Mouse (Mus musculus) hindbrain, embryonic 14.5 days (tissue): ENCODE data around the gene Cib4. TPM values are rescaled to one million over a fixed set of nuclear protein-coding genes. Genes with fewer than 3 reads are reported as not detected.

Experiments used
- ATAC-seq: fragments of 200-750 bp; cut with Nextera tagmentation; 2 replicates; pipeline ENCODE4 v1.8.0; 2017; ENCODE audit warnings: moderate number of reproducible peaks, mild to moderate bottlenecking, moderate TSS enrichment, moderate library complexity; ENCODE audit not compliant: low FRiP score
- DNase-seq: peaks from one replicate; pipeline ENCODE4 v3.0.0-alpha.2; 2015; ENCODE audit warnings: low spot score
- H3K27ac ChIP-seq: fragments of 300-500 bp; sonication (generic); 2 replicates; pipeline ENCODE4 v1.5.1; 2014; ENCODE audit warnings: mild to moderate bottlenecking, moderate library complexity
- H3K27me3 ChIP-seq: fragments of 300-500 bp; sonication (generic); 2 replicates; pipeline ENCODE4 v1.6.1; 2014; ENCODE audit warnings: mild to moderate bottlenecking, low read length, mixed read lengths; ENCODE audit not compliant: control insufficient read depth, insufficient read depth
- H3K36me3 ChIP-seq: fragments of 300-500 bp; sonication (generic); replicated peaks from 2 replicates; pipeline ENCODE4 v1.6.1; 2014; ENCODE audit not compliant: control insufficient read depth, insufficient read depth
- H3K4me1 ChIP-seq: fragments of 300-500 bp; sonication (generic); replicated peaks from 2 replicates; pipeline ENCODE4 v1.6.1; 2014; ENCODE audit warnings: antibody characterized with exemption, low read length, mixed read lengths; ENCODE audit not compliant: control insufficient read depth, insufficient read depth
- H3K4me2 ChIP-seq: fragments of 300-500 bp; sonication (generic); replicated peaks from 2 replicates; pipeline ENCODE4 v1.6.1; 2014; ENCODE audit warnings: mild to moderate bottlenecking, moderate library complexity
- H3K4me3 ChIP-seq: fragments of 300-500 bp; sonication (generic); replicated peaks from 2 replicates; pipeline ENCODE4 v1.5.1; 2014; ENCODE audit warnings: mild to moderate bottlenecking, low read length
- H3K9ac ChIP-seq: fragments of 300-500 bp; sonication (generic); 2 replicates; pipeline ENCODE4 v1.6.1; 2014
- H3K9me3 ChIP-seq: fragments of 300-500 bp; sonication (generic); 2 replicates; pipeline ENCODE4 v1.6.1; 2016; ENCODE audit warnings: low read length; ENCODE audit not compliant: control insufficient read depth
- WGBS: fragments of 180-500 bp; shearing (Covaris S2); extraction: QIAGEN DNeasy Blood & Tissue Kit; methylation state at CpG from one replicate; pipeline ENCODE4 v1.1.7; 2014; 5-methylcytosine and 5-hydroxymethylcytosine counted together
- polyA plus RNA-seq: library from polyadenylated mRNA; unstranded; fragments of >200 nt; fragmentation: Nextera tagmentation; extraction: Ambion mirVana; gene quantifications from 2 replicates; pipeline ENCODE4 v1.2.1, GENCODE M21; 2014

The Cib4 gene
- not detected in 2 replicates for polyA plus RNA-seq

- DNase-seq (no peak), ATAC-seq (no peak)
- no peaks in the 10 kb centered on the region for H3K4me1 ChIP-seq
- H3K4me3 ChIP-seq, result no peak within 1 kb of the TSS
- H3K9me3 ChIP-seq, result no peaks in the 10 kb centered on the region
- H3K27ac ChIP-seq, result no peak within 1 kb of the TSS
- no peak within 1 kb of the TSS for H3K4me2 ChIP-seq
- WGBS, result 53% methylated on average over 2 of the region's 2 CpGs
- no peaks in the 10 kb centered on the region for H3K36me3 ChIP-seq
- no peak within 1 kb of the TSS for H3K9ac ChIP-seq
- H3K27me3 ChIP-seq, result no peaks in the 10 kb centered on the region
These were observed at the start of gene Cib4 for GRCm38 (mm10) chr5:30545698-30546097. TSS of gene Cib4 (minus strand) at chr5:30545836.

GRCm38 (mm10) chr5:30594953-30595560, 49.4 kb upstream of the Cib4 start:
- Histone ChIP-seq H3K27ac (no peak overlapping the region), H3K27me3 (peaks cover 12% of the 10 kb centered on the region), H3K4me3 (no peak overlapping the region), H3K4me1 (peaks cover 25% of the 10 kb centered on the region; the same call in 1 of the 2 replicates), H3K9me3 (no peaks in the 10 kb centered on the region), H3K4me2 (no peak overlapping the region), H3K9ac (no peak overlapping the region), H3K36me3 (no peaks in the 10 kb centered on the region)
- ATAC-seq (no peak), DNase-seq (no peak)
- WGBS, result 35% methylated on average over 6 of the region's 6 CpGs

- H3K27me3 ChIP-seq, result peaks cover 19% of the 10 kb centered on the region
- DNase-seq (no peak), ATAC-seq (no peak)
- H3K27ac ChIP-seq, result no peak overlapping the region
- H3K4me2 ChIP-seq, result no peak overlapping the region
- peaks cover 33% of the 10 kb centered on the region for H3K4me1 ChIP-seq
- 39% methylated on average over 10 of the region's 10 CpGs for WGBS
- H3K9me3 ChIP-seq, result no peaks in the 10 kb centered on the region
- H3K9ac ChIP-seq, result no peak overlapping the region; the same call in 1 of the 2 replicates
- H3K4me3 ChIP-seq, result no peak overlapping the region
- H3K36me3 ChIP-seq, result no peaks in the 10 kb centered on the region
These were observed 48.3 kb upstream of the Cib4 start for GRCm38 (mm10) chr5:30593811-30594504.

GRCm38 (mm10) chr5:30593360-30593759, 47.7 kb upstream of the Cib4 start:
- 86% methylated on average over 11 of the region's 11 CpGs for WGBS
- Histone ChIP-seq H3K9me3 (no peaks in the 10 kb centered on the region), H3K4me1 (peaks cover 39% of the 10 kb centered on the region), H3K36me3 (no peaks in the 10 kb centered on the region), H3K4me3 (no peak overlapping the region), H3K27me3 (peaks cover 19% of the 10 kb centered on the region), H3K27ac (no peak overlapping the region), H3K9ac (no peak overlapping the region), H3K4me2 (no peak overlapping the region)
- DNase-seq, result no peak
- ATAC-seq, result no peak

- H3K4me1 ChIP-seq, result peaks cover 41% of the 10 kb centered on the region
- 82% methylated on average over 11 of the region's 11 CpGs for WGBS
- no peak overlapping the region for H3K4me2 ChIP-seq
- no peak overlapping the region for H3K27ac ChIP-seq
- H3K36me3 ChIP-seq, result no peaks in the 10 kb centered on the region
- H3K4me3 ChIP-seq, result no peak overlapping the region
- DNase-seq (no peak), ATAC-seq (no peak)
- no peak overlapping the region for H3K9ac ChIP-seq
- peaks cover 19% of the 10 kb centered on the region for H3K27me3 ChIP-seq
- no peaks in the 10 kb centered on the region for H3K9me3 ChIP-seq
These were observed 46.8 kb upstream of the Cib4 start for GRCm38 (mm10) chr5:30592279-30592980.

GRCm38 (mm10) chr5:30591786-30592185, 46.1 kb upstream of the Cib4 start:
- no peak overlapping the region for H3K9ac ChIP-seq

GRCm38 (mm10) chr5:30591205-30591731, 45.6 kb upstream of the Cib4 start:
- Histone ChIP-seq H3K27ac (no peak overlapping the region), H3K4me3 (no peak overlapping the region), H3K4me2 (no peak overlapping the region), H3K27me3 (peaks cover 22% of the 10 kb centered on the region), H3K9ac (no peak overlapping the region), H3K36me3 (no peaks in the 10 kb centered on the region), H3K4me1 (peaks cover 44% of the 10 kb centered on the region), H3K9me3 (no peaks in the 10 kb centered on the region)
- 53% methylated on average over 5 of the region's 5 CpGs for WGBS
- ATAC-seq (no peak), DNase-seq (no peak)

More at GRCm38 (mm10) chr5:30591786-30592185, 46.1 kb upstream of the Cib4 start:
- Histone ChIP-seq H3K36me3 (no peaks in the 10 kb centered on the region), H3K9me3 (no peaks in the 10 kb centered on the region), H3K4me1 (peaks cover 44% of the 10 kb centered on the region), H3K27me3 (peaks cover 22% of the 10 kb centered on the region), H3K27ac (no peak overlapping the region), H3K4me3 (no peak overlapping the region), H3K4me2 (no peak overlapping the region)
- no peak for ATAC-seq
- 66% methylated on average over 8 of the region's 8 CpGs for WGBS
- no peak for DNase-seq

- no peak for DNase-seq
- H3K9ac ChIP-seq, result no peak overlapping the region
- H3K9me3 ChIP-seq, result no peaks in the 10 kb centered on the region
- WGBS, result 73% methylated on average over 5 of the region's 5 CpGs
- H3K36me3 ChIP-seq, result no peaks in the 10 kb centered on the region
- ATAC-seq, result no peak
- H3K4me3 ChIP-seq, result no peak overlapping the region
- H3K27ac ChIP-seq, result no peak overlapping the region
- H3K27me3 ChIP-seq, result peaks cover 28% of the 10 kb centered on the region
- 0 out of 2 replicates have a peak overlapping the region, but pooled peaks have one; percentile 98 for H3K4me2 ChIP-seq
- peaks cover 44% of the 10 kb centered on the region for H3K4me1 ChIP-seq
These were observed 44.6 kb upstream of the Cib4 start for GRCm38 (mm10) chr5:30590231-30590630.

- WGBS, result 79% methylated on average over 3 of the region's 3 CpGs
- Histone ChIP-seq H3K27ac (no peak overlapping the region), H3K9me3 (no peaks in the 10 kb centered on the region), H3K9ac (0 out of 2 replicates have a peak overlapping the region, but pooled peaks have one; percentile 87), H3K4me1 (peaks cover 44% of the 10 kb centered on the region), H3K27me3 (peaks cover 28% of the 10 kb centered on the region), H3K4me3 (peak overlapping the region; percentile 71), H3K4me2 (peak overlapping the region; percentile 98), H3K36me3 (no peaks in the 10 kb centered on the region)
- no peak for DNase-seq
- ATAC-seq, result no peak
These were observed 43.9 kb upstream of the Cib4 start for GRCm38 (mm10) chr5:30589546-30589945.
